ENCODE assay signal across 8 mouse cellular contexts in the genomic region with DNA sequence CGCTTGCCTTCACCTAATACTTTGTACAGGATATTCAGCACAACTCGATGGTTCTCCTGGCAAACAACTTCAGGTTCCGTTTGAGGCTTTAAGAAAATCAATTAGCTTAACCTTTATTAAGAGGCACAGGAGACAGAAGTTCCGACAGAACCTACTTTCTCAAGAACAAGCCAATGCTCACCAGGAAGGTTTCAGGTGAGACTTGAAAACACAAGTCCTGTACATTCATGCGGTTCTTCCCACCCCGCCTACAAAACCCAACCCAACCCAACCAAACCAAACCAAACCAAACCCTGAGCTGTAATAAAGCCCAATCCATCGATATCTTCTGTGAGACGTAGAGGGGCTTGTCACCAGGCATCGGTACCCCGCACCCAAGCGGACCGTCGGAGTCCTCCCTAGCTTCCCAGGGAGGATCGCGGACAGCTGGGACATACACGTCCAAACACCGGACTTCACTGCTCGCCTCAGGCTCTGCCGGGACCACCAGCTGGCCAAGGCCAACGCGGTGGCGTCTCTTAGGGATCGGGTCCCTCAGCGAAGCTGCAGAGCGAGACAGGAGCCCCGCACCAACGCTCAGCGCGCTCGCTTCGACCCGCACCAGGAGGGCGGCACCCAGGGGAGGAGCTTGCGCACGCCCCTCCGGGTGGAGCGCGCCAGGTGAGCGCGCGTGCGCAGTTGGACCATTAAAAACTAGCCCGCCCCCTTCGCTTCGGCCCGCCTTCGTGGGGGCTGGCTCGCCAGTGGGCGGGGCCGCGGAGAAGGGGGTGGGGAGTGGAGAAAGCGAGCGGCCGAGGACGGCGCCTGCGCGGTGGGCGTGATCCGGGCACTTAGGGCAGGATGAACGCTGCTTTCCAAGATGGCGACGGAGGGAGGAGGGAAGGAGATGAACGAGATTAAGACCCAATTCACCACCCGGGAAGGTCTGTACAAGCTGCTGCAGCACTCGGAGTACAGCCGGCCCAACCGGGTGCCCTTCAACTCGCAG. TPM values are rescaled to one million over a fixed set of nuclear protein-coding genes. Genes with fewer than 3 reads are reported as not detected.
A peak's percentile ranks its signal among the peaks of the same experiment; 100 is the strongest.
DNase-seq lines count a peak whose midpoint lies in the region; ATAC-seq and TF ChIP-seq lines count a peak whose summit lies in the region.

A gene (plus strand): TSS at position 775 of the 988 bp plus-strand sequence.

- H3K27ac ChIP-seq in forebrain, embryonic 13.5 days = peak within 1 kb of the TSS; percentile 89
- peak within 1 kb of the TSS; percentile 84 for H3K27ac ChIP-seq in liver, postnatal 0 days (ENCODE audit: low read depth)
- H3K27ac ChIP-seq in neural tube, embryonic 14.5 days (ENCODE audit: low read depth, low read length) = peak within 1 kb of the TSS; percentile 84

- peaks cover 9% of the 10 kb centered on the region for H3K36me3 ChIP-seq in E14TG2a.4 (ENCODE audit: insufficient read depth, low read length)
- no peaks in the 10 kb centered on the region for H3K36me3 ChIP-seq in forebrain, embryonic 13.5 days (ENCODE audit: poor library complexity, severe bottlenecking)
- peaks cover under 1% of the 10 kb centered on the region; the same call in 1 of the 2 replicates for H3K36me3 ChIP-seq in liver, postnatal 0 days (replicated peaks; ENCODE audit: insufficient read depth, low read length)
- H3K36me3 ChIP-seq in neural tube, embryonic 14.5 days (ENCODE audit: control insufficient read depth, insufficient read depth, low read length) = no peaks in the 10 kb centered on the region

- H3K27me3 ChIP-seq in E14TG2a.4 (ENCODE audit: insufficient read depth, low read length) = peaks cover 15% of the 10 kb centered on the region
- H3K27me3 ChIP-seq in forebrain, embryonic 13.5 days = peaks cover 16% of the 10 kb centered on the region
- no peaks in the 10 kb centered on the region for H3K27me3 ChIP-seq in liver, postnatal 0 days (ENCODE audit: insufficient read depth, low read length)
- H3K27me3 ChIP-seq in neural tube, embryonic 14.5 days (ENCODE audit: control insufficient read depth, insufficient read depth, low read length) = no peaks in the 10 kb centered on the region

- DNase-seq in c-Kit-positive CD71-positive TER-119-positive erythroid progenitor cells, embryonic 14.5 days (ENCODE audit: low spot score) = peak; percentile 96
- peak; percentile 99 for DNase-seq in heart, postnatal 10 days
- peak; percentile 80 for DNase-seq in large intestine, adult 2 months (ENCODE audit: low read depth, low spot score)
- peak; percentile 99 for DNase-seq in liver, postnatal 0 days
- peak; percentile 100 for DNase-seq in testis, postnatal 10 days (ENCODE audit: low spot score)

- ATAC-seq in forebrain, embryonic 13.5 days = peak; percentile 96
- ATAC-seq in liver, postnatal 0 days = peak; percentile 98
- ATAC-seq in neural tube, embryonic 14.5 days (ENCODE audit: low read depth) = peak; percentile 94

- WGBS in forebrain, embryonic 13.5 days = 1% methylated on average over 69 of the region's 69 CpGs
- under 1% methylated on average over 69 of the region's 69 CpGs for WGBS in large intestine, adult 2 months
- under 1% methylated on average over 57 of the region's 69 CpGs for WGBS in liver, postnatal 0 days (ENCODE audit: insufficient replicate concordance)
- WGBS in neural tube, embryonic 14.5 days = 2% methylated on average over 69 of the region's 69 CpGs

- H3K9ac ChIP-seq in forebrain, embryonic 13.5 days = peak within 1 kb of the TSS; percentile 98
- H3K9ac ChIP-seq in liver, postnatal 0 days (replicated peaks) = peak within 1 kb of the TSS; percentile 99
- peak within 1 kb of the TSS; percentile 86 for H3K9ac ChIP-seq in neural tube, embryonic 14.5 days (replicated peaks; ENCODE audit: low read depth, low read length)

- no peak for TF ChIP-seq CTCF in E14TG2a.4 (conservative IDR thresholded peaks at IDR 0.05; ENCODE audit: low read length)
- TF ChIP-seq CTCF in liver, postnatal 0 days (IDR thresholded peaks at IDR 0.05; ENCODE audit: low read depth) = no peak

- TF ChIP-seq EP300 in liver, postnatal 0 days (IDR thresholded peaks at IDR 0.05; ENCODE audit: low read depth) = no peak

- peak within 1 kb of the TSS; percentile 94 for H3K4me2 ChIP-seq in forebrain, embryonic 13.5 days
- peak within 1 kb of the TSS; percentile 99 for H3K4me2 ChIP-seq in liver, postnatal 0 days (ENCODE audit: low read depth, low read length)
- H3K4me2 ChIP-seq in neural tube, embryonic 14.5 days (ENCODE audit: low read depth, low read length) = peak within 1 kb of the TSS; percentile 90

- intact Hi-C loops in heart, postnatal 10 days (cut with DNase I) = loop anchor here (2.0 to 5.0 kb wide), 2 partner anchors 70 to 107 kb away; no protein-coding TSS in a partner anchor

- H3K9me3 ChIP-seq in E14TG2a.4 (ENCODE audit: low read length) = no peaks in the 10 kb centered on the region
- H3K9me3 ChIP-seq in forebrain, embryonic 13.5 days (replicated peaks) = no peaks in the 10 kb centered on the region
- H3K9me3 ChIP-seq in liver, postnatal 0 days (ENCODE audit: low read length) = no peaks in the 10 kb centered on the region
- H3K9me3 ChIP-seq in neural tube, embryonic 14.5 days (ENCODE audit: control insufficient read depth, low read length) = no peaks in the 10 kb centered on the region

- H3K4me3 ChIP-seq in E14TG2a.4 (replicated peaks; ENCODE audit: low read length) = peak within 1 kb of the TSS; percentile 97
- peak within 1 kb of the TSS; percentile 99 for H3K4me3 ChIP-seq in forebrain, embryonic 13.5 days
- H3K4me3 ChIP-seq in liver, postnatal 0 days (ENCODE audit: low read depth, low read length) = peak within 1 kb of the TSS; percentile 100
- H3K4me3 ChIP-seq in neural tube, embryonic 14.5 days (ENCODE audit: low read depth, low read length) = peak within 1 kb of the TSS; percentile 98

- H3K4me1 ChIP-seq in E14TG2a.4 (replicated peaks; ENCODE audit: low read depth, low read length) = peaks cover 37% of the 10 kb centered on the region
- H3K4me1 ChIP-seq in forebrain, embryonic 13.5 days = peaks cover 24% of the 10 kb centered on the region
- H3K4me1 ChIP-seq in liver, postnatal 0 days (ENCODE audit: insufficient read depth) = peaks cover 16% of the 10 kb centered on the region
- H3K4me1 ChIP-seq in neural tube, embryonic 14.5 days (ENCODE audit: control insufficient read depth, insufficient read depth, low read length) = peaks cover 13% of the 10 kb centered on the region

RNA-seq across cellular contexts. Expression of the gene that starts here (rescaled TPM):
- 26.9 and 29.9 TPM in 2 replicates for polyA plus RNA-seq in forebrain, embryonic 13.5 days (2015; fragmentation: Nextera tagmentation; extraction: Ambion mirVana)
- total RNA-seq in heart, postnatal 10 days (2021) = 10 to 100 TPM; 29.0 to 34.0 TPM
- 19.4 and 26.8 TPM in 2 replicates for polyA plus RNA-seq in large intestine, adult 2 months (2012; rRNA removed)
- polyA plus RNA-seq in liver, postnatal 0 days (2015; fragmentation: Nextera tagmentation; extraction: Ambion mirVana) = 6.4 and 7.0 TPM in 2 replicates
- polyA plus RNA-seq in neural tube, embryonic 14.5 days (2014; fragmentation: Nextera tagmentation; extraction: Ambion mirVana) = 26.9 and 27.7 TPM in 2 replicates

Comparison
In these comparisons a context has a peak if more than half of its experiments do, and no peak if none do; other contexts are left out.
1. Peak in every context shown above with its lines: DNase-seq, ATAC-seq, H3K4me3 ChIP-seq and H3K27ac ChIP-seq.